Mouse (Mus musculus) effector memory CD4-positive, alpha-beta T cell, adult 7 months (primary cell): ENCODE data around the gene H1f0. TPM values are rescaled to one million over a fixed set of nuclear protein-coding genes. Genes with fewer than 3 reads are reported as not detected.

Source experiments
- polyA plus RNA-seq: library from polyadenylated mRNA; unstranded; fragments of 100-300 nt; shearing (Covaris generic); gene quantifications from one replicate; pipeline ENCODE4 v1.2.1, GENCODE M21; 2017

Gene H1f0
- polyA plus RNA-seq, result 25.0 TPM

DNA sequence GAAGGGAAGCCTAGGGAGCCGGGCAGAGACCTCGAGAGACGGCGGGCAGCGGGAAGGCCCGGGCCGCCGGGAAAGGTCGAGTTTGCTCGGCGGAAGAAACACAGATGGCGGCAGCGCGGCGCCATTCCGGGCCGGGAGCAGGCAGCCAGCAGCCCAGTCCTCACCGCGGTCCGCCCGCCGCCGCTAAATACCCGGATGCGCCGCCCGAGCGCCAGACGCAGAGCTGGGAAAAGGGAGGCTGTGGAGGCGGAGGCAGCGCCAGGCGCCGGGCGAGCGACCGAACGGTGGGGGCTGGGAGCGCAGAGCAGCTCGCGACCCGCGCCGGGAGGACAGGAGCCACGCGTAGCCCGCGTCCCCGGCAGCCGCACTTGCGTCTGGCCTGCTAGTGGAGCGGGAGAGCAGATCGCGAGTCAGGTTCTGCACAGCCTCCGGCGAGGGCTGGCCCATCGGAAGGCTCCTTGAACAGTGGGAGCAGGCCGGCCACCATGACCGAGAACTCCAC lies at the start of gene H1f0:
H1f0 (plus strand) TSS at position 214 of the 502 bp plus-strand sequence.

DNA sequence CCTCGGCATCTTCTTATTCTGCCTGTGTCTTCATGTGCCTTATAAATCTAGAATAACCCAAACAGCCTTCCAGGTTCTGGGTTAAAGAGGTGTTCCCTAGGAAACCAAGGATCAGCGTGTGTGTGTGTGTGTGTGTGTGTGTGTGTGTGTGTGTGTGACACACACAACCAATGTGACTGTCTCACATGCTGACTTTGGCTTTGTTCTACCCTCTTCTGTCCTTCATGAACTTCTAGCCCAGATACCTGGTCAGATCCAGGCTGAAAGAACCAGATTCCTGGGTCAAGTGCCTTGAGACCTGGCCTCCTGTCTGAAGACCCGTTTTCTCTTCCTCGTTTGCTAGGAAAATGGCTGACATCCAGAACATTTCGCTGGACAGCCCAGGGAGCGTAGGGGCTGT lies 13.3 kb downstream of the H1f0 start, which contains the start of gene Galr3:
Galr3 (plus strand) TSS at position 301 of the 400 bp plus-strand sequence.

GRCm38 (mm10) chr15:79062376-79063159 lies 34.3 kb downstream of the H1f0 start, which contains the start of gene Ankrd54:
Gene Ankrd54, minus strand, starts transcription at chr15:79062893.

DNA sequence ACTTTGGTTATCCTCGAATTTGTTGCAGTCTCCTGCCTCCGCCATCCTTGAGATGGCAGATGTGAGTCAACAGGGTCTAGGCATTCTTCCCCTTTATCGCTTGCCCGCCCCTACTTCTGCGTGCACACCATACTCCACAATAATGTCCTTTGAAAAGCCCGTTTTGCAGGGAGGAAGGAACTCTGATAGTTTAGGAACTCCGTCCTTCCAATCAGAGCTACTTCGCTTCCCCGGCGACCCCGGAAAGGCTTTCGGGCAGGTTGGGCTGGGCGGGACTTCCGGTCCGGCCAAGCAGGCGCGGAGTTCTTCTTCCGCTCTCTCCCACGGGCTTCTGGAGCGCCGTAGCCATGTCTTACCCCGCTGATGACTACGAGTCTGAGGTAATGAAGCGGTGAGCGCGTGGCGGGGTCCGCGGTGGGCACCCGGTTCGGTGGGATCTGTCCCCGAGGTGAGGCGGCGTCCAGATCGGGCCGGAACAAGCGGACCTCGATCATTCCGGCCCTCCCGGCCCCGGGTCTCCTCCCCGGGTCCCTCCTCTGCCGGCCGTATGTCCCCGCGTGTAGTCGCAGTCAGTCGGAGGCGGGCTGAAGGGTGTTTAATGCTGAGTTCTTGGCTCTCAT lies 46.8 kb downstream of the H1f0 start, which contains the start of gene Eif3l:
Eif3l (plus strand) TSS at position 267 of the 620 bp plus-strand sequence.

Other genes starting within 250 kb of the H1f0 start
- 1.9 TPM for gene Card10, start 225.4 kb upstream of the H1f0 start, polyA plus RNA-seq
- gene Cdc42ep1, start 185.8 kb upstream of the H1f0 start, polyA plus RNA-seq, result 0.39 TPM
- not detected for gene Lgals2, start 172.9 kb upstream of the H1f0 start, polyA plus RNA-seq
- 59.0 TPM for gene Gga1, start 151.3 kb upstream of the H1f0 start, polyA plus RNA-seq
- gene Gm49510, start 128.8 kb upstream of the H1f0 start, polyA plus RNA-seq, result not detected
- gene Sh3bp1, start 128.7 kb upstream of the H1f0 start, polyA plus RNA-seq, result 145 TPM
- gene Pdxp, start 114.5 kb upstream of the H1f0 start, polyA plus RNA-seq, result 14.5 TPM
- gene Lgals1, start 101.7 kb upstream of the H1f0 start, polyA plus RNA-seq, result 575 TPM
- 21.1 TPM for gene Nol12, start 93.5 kb upstream of the H1f0 start, polyA plus RNA-seq
- gene Triobp, start 80.7 kb upstream of the H1f0 start, polyA plus RNA-seq, result 60.8 TPM
- not detected for gene Galr3, start 13.4 kb downstream of the H1f0 start, polyA plus RNA-seq
- 52.5 TPM for gene Ankrd54, start 34.4 kb downstream of the H1f0 start, polyA plus RNA-seq
- 109 TPM for gene Eif3l, start 46.7 kb downstream of the H1f0 start, polyA plus RNA-seq
- 26.3 TPM for gene Micall1, start 80.4 kb downstream of the H1f0 start, polyA plus RNA-seq
- gene Polr2f, start 112.6 kb downstream of the H1f0 start, polyA plus RNA-seq, result 86.9 TPM
- gene 1700088E04Rik, start 112.8 kb downstream of the H1f0 start, polyA plus RNA-seq, result not detected
- 0.28 TPM for gene Sox10, start 136.8 kb downstream of the H1f0 start, polyA plus RNA-seq
- gene Pick1, start 200.7 kb downstream of the H1f0 start, polyA plus RNA-seq, result 38.5 TPM
- 0.40 TPM for gene Gm49486, start 200.9 kb downstream of the H1f0 start, polyA plus RNA-seq
- gene Slc16a8, start 226.3 kb downstream of the H1f0 start, polyA plus RNA-seq, result not detected